Mouse (Mus musculus) frontal cortex, postnatal 10 days (tissue): ENCODE measurements at regions not wholly inside any gene's neighbourhood (a gene's known extent, or its start where the extent isn't known, plus 50 kb on each side); places are given as distances from the start of the nearest gene placed in this dataset.

Source experiments
- DNase-seq, 2 experiments: peaks; one replicate each; pipeline ENCODE4 v3.0.0; 2022; ENCODE audit warnings: low spot score in 2 of 2, mixed read lengths in 1 of 2

DNA sequence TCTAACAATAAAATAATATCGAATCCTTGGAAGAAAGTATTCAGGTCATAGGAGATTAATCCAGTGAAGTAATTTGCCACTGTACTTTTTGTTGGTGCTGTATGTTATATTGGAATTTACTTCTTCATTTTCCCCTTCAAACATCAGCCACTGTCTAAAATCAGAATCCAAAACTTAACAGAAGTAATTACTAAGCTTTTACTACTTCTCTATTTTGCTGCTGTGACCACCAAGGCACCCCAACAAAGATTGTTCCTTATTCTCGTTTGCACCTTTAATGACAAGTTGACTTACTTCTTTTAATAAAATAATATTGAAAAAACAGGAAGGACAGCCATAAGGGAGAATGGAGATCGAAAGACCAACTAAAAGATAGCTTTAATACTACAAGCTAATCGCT, 1130.1 kb upstream of the Cited2 start:
- DNase-seq: no peak

DNA sequence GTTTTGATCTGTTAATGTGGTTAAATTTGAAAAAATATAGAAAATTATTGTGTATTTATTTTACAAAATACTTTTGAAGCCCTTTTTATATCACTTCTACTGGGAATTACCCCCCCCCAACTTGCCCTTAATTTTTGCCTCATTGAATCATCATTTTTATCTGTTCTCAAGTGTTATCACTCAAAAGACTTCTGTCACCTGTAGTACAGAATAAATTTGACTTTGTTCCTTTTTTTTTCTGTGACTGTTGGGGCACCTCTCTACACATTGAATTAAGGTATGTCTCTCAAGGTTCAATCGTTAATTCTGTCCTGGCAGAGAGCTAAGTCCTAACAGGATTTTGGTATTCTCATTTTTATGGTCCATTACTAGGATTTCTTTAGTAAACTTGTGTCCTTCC, 1123.0 kb upstream of the Cited2 start:
- no peak for DNase-seq

DNA sequence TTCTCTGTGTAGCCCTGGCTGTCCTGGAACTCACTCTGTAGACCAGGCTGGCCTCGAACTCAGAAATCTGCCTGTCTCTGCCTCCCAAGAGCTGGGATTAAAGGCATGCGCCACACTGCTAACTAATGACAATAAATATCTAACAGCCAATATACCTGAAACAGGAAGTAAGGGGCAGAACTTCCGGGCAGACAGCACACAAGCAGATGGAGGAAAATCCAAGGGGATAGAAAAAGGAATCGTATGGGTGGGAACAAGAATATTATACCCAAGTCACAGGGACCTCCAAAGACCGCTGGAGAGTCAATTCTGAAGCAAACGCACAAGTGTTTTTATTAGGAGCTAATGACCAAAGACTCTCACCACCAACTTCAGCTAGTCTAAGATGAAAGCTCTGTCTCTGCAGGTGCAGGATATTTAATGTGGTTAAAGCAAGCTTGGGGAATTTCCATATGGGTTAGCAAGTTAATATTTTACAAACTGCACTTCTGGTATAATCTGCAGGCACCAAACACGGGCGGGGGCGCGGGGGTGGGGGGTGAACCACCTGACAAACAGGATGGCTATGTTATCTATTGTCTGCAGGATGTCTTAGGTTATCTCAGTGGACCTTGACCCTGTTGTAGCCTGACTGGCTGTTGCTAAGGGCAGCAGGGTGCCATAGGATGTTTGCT, 1122.3 kb upstream of the Cited2 start:
- DNase-seq: no peak

DNA sequence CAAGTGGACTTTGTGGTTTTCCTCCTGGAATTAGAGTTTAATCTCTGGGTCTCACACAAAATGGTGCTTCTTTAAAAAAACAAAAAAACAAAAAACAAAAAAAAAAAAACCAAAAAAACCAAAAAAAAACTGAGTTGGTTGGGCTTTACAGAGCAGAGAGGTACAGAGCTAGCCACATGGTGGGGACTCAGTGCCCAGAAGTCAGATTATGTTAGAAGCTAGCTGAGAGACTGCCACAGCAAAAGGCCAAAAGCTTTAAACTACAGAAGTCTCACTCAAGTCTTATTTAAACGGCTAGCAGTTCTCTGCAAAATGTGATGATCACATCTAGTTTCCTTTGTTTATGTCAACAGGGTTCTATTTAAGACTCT, 1121.8 kb upstream of the Cited2 start:
- no peak for DNase-seq

DNA sequence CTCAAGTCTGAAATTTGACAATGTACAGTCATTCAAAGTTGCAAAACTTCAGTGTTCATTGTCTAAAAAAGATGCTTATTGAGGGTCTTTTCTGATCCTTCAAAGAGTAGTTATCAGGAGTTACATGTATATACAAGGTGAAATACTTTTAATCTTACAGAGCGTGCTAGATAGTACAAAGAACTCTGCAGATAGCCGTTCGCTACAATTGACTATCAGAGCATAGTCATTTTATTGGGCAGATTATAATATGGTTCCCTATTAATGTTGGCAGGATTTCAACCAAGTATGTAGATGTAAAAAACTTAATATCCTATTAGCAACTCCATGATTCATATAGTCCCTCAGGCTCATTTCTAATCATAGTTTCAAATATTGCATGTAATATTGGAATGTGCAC, 1114.7 kb upstream of the Cited2 start:
- DNase-seq: no peak

DNA sequence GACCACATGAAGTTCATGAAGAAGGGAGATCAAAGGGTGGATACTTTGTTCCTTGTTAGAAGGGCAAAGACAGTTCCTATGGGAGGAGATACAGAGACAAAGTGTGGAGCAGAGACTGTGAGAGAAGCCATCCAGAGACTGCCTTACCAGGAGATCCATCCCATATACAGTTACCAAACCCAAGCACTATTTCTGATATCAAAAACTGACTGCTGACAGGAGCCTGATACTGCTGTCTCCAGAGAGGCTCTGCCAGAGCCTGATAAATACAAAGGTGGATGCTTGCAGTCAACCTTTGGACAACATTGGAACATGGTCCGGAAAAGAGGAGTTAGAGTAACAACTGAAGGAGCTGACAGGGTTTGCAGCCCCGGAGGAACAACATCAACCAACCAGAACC, 1104.3 kb upstream of the Cited2 start:
- DNase-seq: no peak

DNA sequence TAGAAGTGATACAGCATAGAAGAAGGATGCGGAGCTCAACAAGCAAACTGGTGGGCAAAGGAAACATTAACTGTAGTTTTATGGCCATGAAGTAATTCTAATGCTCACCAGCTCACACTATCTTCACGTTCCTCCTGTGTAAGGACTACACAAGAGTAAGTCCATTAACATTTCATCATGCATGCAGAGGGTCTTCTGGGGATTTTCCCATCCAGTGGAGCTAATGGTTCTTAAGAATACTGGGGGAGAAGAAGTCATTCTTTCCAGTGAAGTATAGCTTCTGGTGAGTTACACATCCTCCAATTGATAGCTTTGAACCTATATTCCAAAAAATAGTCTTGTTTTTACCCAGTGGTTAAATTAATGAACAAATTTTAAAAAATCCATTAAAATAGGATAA, 1103.4 kb upstream of the Cited2 start:
- DNase-seq: no peak

DNA sequence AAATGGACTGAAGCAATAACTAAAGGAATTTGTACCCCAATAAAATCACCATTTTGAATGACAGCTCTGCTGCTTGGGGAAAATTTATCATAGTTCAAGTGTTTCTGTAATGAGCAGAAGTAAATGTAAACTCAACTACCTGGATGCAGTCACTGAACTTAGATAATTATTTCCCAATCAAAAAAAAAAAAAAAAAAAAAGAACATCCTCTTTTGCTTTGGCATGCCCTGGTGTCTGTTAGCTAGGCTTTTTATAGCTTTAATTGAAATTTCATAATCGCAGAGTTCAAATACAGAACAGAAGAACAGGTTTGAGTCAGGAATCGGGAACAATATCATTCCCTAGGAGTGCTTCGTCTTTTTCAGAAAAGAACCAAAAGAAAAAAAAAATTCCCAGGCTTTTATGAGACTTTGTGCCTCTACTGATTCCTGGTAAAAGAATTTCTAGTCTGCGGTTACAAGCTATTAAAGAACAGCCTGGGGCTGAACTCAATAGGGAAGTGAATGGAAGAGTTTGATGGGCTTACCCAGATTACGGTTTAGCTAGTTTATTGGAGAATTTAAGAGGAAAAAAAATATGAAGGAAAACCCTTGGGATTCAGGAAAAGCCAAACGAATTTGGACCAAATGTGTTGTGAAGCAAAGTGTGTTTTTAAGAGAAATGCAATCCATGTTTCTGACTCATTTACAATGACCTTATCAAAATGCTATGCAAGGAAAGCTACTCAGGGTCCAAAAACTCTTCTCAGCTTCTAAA, 1102.0 kb upstream of the Cited2 start:
- DNase-seq: no peak

DNA sequence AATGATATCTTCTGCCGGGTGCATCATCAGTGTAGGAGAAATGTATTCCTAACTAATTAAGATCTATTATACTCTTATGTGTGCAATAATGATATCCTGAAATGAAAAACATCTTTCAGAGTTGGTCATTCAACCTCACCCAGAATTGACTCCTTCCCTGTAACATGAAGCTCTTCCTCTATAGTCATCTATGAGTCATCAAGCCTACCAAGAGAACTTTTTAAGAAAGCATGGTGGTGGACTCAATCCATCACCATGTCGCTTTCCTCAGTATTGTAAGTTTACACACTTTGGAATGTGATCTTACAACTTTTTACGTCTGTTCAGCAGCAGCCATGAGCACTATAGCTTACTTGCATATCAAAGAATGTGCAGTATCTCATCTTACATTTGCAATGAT, 1100.2 kb upstream of the Cited2 start:
- no peak for DNase-seq

DNA sequence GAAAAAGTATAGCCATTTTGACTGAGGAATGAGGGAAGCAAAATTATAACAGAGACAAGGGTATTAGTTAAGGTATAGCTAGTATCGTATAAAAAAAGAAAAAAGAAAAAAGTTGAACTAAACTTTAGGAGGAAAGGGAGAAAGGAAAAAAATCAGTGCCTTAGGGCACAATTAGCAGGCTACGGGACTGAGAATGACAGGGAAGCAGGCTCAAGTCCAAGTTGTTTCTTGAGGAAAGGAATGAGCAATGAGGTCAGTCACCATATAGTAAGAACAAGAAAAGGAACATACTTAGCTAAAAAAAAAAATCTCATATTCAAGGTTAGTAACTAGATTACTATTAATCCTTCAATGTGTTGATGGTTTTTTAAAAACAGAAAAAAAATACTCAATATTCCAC, 1089.8 kb upstream of the Cited2 start:
- no peak for DNase-seq

DNA sequence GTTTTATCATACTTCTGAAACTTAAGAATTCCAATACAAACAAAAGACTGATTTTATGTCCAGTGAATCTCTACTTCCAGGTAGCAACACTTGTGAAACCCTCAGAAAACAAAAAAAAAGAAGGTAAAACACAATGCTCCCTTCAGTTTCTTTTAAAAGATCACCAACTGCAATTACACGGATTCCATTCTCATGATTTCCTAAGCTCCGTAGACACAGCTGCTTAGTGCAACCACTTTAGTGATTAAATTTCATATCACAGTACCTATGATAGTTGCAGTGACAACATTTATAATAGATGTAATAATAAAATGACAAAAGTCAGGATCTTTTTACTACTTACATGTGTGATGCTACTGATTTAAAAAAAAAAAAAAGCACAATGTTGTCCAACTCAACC, 1087.6 kb upstream of the Cited2 start:
- DNase-seq: no peak

DNA sequence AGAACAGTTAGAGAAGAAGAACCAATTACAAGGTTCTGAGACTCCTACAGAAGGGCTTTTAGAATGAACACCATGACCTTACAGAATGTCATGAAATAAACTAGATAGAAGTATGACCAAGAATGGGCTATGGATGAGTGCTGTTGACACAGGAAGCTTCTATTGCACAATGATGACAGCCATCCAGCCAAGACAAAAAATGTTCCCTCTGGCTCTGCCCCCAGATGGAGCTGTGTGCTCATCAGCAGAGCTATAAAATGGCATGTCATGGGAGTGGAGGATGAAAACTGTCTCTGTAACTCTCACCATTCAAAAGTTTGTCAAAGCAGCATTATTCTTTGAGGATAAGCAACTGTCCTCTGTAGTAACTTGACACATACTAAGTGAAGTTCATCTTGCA, 1086.0 kb upstream of the Cited2 start:
- DNase-seq: no peak

DNA sequence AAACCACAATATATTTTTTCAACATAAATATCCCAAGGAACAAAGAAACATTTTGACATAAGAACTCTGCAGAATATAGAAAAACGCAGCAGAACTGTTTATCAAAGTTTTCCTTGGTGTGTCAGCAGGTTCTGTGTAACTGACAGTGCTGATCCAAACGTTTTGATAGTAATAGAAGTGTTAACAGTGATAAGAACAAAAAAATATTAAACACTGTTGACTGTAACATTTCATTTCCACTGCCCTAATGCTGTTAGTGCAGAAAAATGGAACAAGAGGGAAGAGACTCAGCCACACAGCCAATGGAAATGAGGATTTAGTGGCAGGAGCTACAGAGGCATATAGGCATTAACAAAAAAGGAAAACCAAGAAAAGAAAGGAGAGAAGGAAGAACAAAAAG, 1084.9 kb upstream of the Cited2 start:
- no peak for DNase-seq

DNA sequence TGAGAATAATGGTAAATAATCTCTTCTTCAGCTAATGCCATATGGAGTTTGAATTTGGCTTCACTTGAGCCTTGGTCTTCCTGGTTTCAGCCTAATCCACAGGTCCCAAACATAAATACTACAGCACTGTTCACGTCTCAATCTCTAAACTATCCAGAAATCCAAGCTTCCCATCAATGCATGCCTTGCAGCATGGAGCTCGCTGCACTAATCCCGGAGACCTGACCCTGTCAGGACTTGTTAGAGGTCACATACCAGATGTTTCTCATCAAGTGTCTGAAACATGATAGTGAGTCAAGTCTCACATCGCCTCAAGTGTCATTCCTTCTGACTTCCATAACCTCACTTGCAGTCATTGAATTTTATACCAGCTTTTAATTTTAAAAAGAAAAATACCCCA, 1082.9 kb upstream of the Cited2 start:
- DNase-seq: no peak

DNA sequence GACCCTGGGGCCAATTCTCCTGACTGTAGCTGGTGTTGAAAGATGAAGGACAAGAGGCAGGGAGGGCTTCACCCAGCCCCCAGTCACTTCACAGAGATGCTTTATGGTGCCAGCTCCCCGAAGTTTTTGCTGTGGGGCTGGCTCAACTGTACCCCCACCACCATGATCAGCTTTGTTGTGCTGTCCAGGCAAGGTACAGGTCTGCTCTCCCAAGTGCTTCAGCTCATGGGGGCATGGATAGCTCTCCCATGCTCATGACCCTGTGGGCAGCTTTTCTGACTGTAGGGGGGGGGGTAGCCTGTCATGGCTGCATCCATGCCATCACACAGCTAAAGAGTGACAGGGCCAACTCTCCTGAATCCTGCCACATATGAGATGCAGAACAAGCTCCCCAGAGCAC, 1072.9 kb upstream of the Cited2 start:
- no peak for DNase-seq

DNA sequence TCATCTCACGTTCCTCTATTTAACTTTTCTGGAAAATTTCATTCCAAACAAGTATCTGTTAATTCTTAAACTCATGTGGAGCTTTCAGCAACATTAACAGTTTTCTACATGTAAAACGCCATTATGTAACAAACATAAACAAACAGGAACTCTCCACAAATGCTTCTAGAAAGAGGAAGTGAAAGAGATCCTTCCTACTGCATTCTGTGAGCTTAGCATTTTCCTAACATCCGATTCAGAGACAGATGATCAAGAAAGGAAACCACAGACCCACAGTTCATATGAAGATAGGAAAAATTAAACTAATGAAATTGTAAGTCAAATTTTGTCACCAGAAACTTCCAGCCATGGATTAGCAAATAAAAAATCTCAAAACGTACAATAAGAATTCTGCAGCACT, 1070.6 kb upstream of the Cited2 start:
- DNase-seq: no peak

DNA sequence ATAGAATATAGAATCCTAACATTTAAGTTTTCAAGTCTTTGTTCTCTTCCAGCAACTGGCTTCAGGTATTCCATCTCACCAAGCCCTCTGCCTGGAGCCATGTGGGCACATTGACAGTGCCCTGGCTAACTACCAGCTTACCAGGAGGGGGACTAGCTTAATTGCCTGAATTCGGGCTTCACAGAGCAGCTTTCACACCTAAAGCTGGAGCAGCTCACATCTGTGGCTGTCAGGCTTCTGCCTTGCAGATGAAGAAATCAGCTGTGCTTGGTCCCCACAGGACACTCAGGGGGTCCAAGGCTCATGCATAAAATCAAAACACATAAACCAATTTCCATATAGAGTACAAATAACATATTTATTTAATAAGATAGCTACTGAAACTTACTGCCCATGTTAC, 1058.5 kb upstream of the Cited2 start:
- no peak for DNase-seq

DNA sequence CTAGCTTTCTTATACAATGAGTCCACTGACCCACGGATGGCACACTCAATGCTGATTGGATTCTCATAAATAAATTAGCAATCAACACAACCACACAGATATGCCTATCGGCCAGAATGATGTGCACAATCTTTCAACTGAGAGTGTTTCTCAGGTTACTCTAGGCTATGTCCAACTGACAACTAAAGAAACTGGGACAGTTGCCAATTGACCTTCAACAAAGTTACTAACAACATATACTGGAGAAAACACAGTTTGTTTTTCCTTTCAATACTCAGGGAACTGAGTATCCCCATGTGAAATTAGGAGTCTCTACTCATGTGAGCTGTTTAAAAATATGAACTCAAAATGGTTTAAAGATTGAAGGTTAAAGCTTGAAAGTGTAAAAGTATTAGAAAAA, 1052.7 kb upstream of the Cited2 start:
- no peak for DNase-seq

DNA sequence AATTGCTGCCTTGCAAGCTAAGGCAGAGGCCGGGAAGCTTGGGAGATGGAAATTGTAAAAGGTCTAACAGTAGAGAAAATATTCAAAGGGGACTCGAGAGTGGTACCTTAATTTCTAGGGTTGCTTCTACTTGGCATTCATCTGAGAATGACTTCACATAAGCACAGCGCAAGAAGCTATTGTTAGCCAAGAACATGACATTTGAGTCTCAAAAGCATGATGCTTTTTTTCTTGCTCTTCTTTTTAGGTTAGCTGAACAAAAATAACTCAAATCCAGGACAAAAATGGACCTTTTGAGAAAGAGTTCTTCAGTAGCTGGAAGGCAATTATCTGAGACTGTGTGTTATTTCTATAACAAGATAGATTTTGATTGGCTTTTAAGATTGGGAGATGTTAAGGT, 1042.0 kb upstream of the Cited2 start:
- DNase-seq: no peak

DNA sequence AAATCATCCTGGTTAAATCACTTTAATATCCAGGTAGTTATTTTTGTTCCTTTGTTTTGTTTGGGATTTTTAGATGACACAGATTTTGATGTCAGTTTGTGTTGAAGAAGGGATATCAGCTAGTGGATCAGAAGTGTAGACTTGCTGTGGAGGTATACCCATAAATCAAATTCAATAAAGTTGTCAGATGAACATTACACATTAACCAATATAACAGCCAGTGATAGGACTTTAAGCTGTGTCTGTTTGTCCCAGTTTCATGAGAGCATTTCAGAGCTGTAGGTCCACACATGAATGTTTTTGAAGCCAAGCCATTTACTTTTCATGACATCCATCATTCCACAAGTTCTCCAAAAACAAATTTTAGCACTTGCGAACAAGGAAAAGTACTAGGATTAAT, 1037.7 kb upstream of the Cited2 start:
- no peak for DNase-seq

DNA sequence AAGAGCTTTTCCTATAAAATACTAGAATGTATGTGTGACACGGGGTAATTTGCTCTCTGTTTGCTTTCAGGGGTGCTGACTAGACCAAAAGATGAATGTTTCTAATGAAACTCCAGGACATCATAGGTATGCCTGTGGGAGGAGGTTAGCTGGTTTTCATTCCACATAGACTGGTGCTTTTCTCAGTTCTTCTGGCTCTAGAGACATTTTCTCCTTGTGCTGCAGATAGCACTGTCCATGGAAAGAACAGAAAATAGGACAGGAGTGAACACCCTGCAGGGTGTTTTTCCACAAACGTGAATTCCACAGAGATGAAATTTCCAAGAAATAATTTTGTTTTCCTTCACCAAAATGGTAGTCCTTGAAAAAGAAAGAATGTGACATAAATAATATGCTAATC, 1016.0 kb upstream of the Cited2 start:
- DNase-seq: no peak

DNA sequence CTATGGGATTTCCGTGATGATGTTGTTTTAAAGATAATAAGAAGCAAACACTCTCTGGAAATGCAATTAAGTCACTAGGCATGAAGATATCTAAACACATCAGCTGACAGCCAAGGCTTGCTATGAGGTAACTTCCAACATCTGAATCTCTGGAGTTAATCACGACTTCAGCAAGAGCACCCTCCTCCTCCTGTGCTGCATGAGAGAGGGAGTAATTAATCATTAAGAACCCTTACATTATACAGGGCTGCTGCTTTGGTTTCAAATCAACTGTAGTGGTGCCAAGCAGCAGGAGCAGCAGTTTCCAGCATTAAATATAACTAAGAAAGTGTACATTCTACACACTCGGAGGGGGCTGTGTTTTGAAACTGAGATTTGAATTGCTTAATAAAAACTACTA, 1009.9 kb upstream of the Cited2 start:
- DNase-seq: no peak

DNA sequence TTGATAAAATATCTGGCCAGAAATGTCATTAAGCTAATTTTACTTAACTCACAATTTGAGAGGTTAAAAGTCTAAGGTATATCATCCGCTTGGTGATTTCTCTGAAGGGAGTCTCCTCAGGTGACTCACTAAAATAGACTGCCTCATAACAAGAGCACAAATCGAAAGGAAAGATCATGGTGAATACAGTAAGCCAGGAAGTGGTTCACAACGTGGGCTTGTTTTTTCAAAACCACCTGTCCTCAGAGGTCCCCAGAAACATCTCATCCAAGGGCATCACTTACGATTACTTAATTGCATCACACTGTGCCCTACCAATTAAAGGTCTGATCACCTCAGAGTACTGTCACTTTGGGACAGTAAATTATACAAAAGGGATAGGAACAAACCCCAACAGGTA, 1009.0 kb upstream of the Cited2 start:
- DNase-seq: no peak

DNA sequence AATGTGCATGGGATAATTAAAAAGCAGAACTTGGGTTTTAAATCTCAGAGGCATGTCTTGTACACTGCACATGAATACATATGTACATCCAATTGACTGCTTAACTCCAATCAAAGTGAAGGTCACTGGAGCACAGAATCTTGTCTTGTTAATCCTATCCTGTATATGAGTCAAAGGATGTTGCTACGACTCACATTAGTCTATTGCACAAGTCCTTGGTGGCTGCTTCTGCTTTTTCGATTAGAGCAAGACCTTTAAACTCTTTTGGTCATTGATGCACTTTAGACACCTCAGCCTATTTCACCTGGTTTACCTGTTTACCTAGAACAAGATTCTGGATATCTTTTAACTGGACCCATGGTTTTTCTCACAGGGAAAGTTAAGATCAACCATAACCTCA, 1008.5 kb upstream of the Cited2 start:
- DNase-seq: no peak
